ENCODE assay signal across 25 mouse cellular contexts in the genomic region with DNA sequence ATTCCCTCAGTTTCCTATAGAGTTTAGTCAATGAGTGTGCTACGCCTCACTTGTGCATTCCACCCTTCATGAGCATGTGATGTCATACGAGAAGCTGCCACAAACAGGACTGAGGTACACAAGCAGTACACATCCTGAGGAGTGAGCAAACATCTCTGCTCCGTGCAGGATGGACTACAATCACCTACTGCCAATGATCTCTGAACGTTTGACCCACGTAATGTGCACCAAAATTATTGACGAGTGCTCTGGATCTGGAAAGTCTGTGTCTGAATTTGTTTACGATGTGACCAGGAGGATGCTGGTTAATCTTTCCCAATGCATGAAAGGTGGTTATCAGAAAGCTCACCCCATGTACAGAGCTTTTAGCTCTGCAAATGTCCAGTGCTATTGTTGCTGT. TPM values are rescaled to one million over a fixed set of nuclear protein-coding genes. Genes with fewer than 3 reads are reported as not detected.
DNase-seq lines count a peak whose midpoint lies in the region; ATAC-seq and TF ChIP-seq lines count a peak whose summit lies in the region.
"Had no signal": no experiment of that assay in that cellular context is flagged by ENCODE, and none has a peak within 500 bp of the region (broad histone marks: within the 10 kb centered on the region; RNA-seq: fewer than 3 reads in every experiment).

No protein-coding gene starts in this region.

- 32% methylated on average over 7 of the region's 7 CpGs for WGBS in liver, adult 2 months
- WGBS in liver, embryonic 11.5 days = 72% methylated on average over 7 of the region's 7 CpGs
- 59% methylated on average over 7 of the region's 7 CpGs for WGBS in liver, postnatal 0 days (ENCODE audit: insufficient replicate concordance)

- no peak for TF ChIP-seq CTCF in liver, adult 2 months (IDR thresholded peaks at IDR 0.05; ENCODE audit: low read depth, low read length)
- TF ChIP-seq CTCF in liver, postnatal 0 days (IDR thresholded peaks at IDR 0.05; ENCODE audit: low read depth) = no peak

- no peak overlapping the region for H3K27ac ChIP-seq in liver, adult 2 months (replicated peaks; ENCODE audit: insufficient read depth, low read depth, low read length)
- H3K27ac ChIP-seq in liver, embryonic 11.5 days (ENCODE audit: low read depth, low read length) = no peak overlapping the region
- no peak overlapping the region; the same call in 1 of the 2 replicates for H3K27ac ChIP-seq in liver, postnatal 0 days (ENCODE audit: low read depth)

- H3K27me3 ChIP-seq in liver, adult 2 months (ENCODE audit: control insufficient read depth, insufficient read depth, low read length) = no peaks in the 10 kb centered on the region
- no peaks in the 10 kb centered on the region for H3K27me3 ChIP-seq in liver, embryonic 11.5 days (replicated peaks; ENCODE audit: control insufficient read depth, insufficient read depth, low read length)
- no peaks in the 10 kb centered on the region for H3K27me3 ChIP-seq in liver, postnatal 0 days (ENCODE audit: insufficient read depth, low read length)
- H3K27me3 ChIP-seq: CH12.LX, Patski had no signal

- no peaks in the 10 kb centered on the region for H3K9me3 ChIP-seq in liver, embryonic 11.5 days (ENCODE audit: control insufficient read depth, low read length)
- H3K9me3 ChIP-seq in liver, postnatal 0 days (ENCODE audit: low read length) = no peaks in the 10 kb centered on the region

- H3K36me3 ChIP-seq in liver, adult 2 months (ENCODE audit: control insufficient read depth, insufficient read depth, low read length) = no peaks in the 10 kb centered on the region
- H3K36me3 ChIP-seq in liver, embryonic 11.5 days (ENCODE audit: control insufficient read depth, insufficient read depth, low read length) = no peaks in the 10 kb centered on the region
- H3K36me3 ChIP-seq in liver, postnatal 0 days (replicated peaks; ENCODE audit: insufficient read depth, low read length) = no peaks in the 10 kb centered on the region
- H3K36me3 ChIP-seq: G1E had no signal

- no peaks in the 10 kb centered on the region for H3K4me1 ChIP-seq in liver, adult 2 months (ENCODE audit: control insufficient read depth, insufficient read depth, low read length)
- no peaks in the 10 kb centered on the region for H3K4me1 ChIP-seq in liver, embryonic 11.5 days (replicated peaks; ENCODE audit: control insufficient read depth, insufficient read depth, low read length)
- H3K4me1 ChIP-seq in liver, postnatal 0 days (ENCODE audit: insufficient read depth) = 0 out of 2 replicates have a peak, but pooled peaks cover 2% of the 10 kb centered on the region

- no peak for TF ChIP-seq EP300 in liver, postnatal 0 days (IDR thresholded peaks at IDR 0.05; ENCODE audit: low read depth)

- no peak for ATAC-seq in liver, embryonic 11.5 days (replicated peaks; ENCODE audit: low FRiP score)
- ATAC-seq in liver, postnatal 0 days = peak; percentile 95
- ATAC-seq: activated CD4-positive, CD25-positive, alpha-beta regulatory T cell, adult 4 months; CD4-positive, CD25-positive, alpha-beta regulatory T cell, adult 4 months; Patski had no signal

- no peak for TF ChIP-seq POLR2A in liver, adult 2 months (IDR thresholded peaks at IDR 0.05; ENCODE audit: extremely low read depth, insufficient read depth, low read length)

- no peak overlapping the region for H3K9ac ChIP-seq in liver, adult 2 months (ENCODE audit: low read depth, low read length)
- H3K9ac ChIP-seq in liver, embryonic 11.5 days (ENCODE audit: low read depth, low read length) = no peak overlapping the region
- H3K9ac ChIP-seq in liver, postnatal 0 days (replicated peaks) = no peak overlapping the region

- H3K4me3 ChIP-seq in liver, adult 2 months (ENCODE audit: insufficient read depth, low read depth, low read length) = no peak overlapping the region
- no peak overlapping the region for H3K4me3 ChIP-seq in liver, embryonic 11.5 days (ENCODE audit: low read depth, low read length)
- H3K4me3 ChIP-seq in liver, postnatal 0 days (ENCODE audit: low read depth, low read length) = no peak overlapping the region

- no peaks in the 10 kb centered on the region for H3K79me2 ChIP-seq in liver, adult 2 months (ENCODE audit: control insufficient read depth, insufficient read depth, low read length)

- no peak overlapping the region for H3K4me2 ChIP-seq in liver, embryonic 11.5 days
- H3K4me2 ChIP-seq in liver, postnatal 0 days (ENCODE audit: low read depth, low read length) = no peak overlapping the region

- DNase-seq in liver, adult 2 months (ENCODE audit: extremely low read depth, low read depth, low spot score) = peak; percentile 51
- DNase-seq in liver, embryonic 11.5 days (ENCODE audit: low spot score) = no peak
- DNase-seq in liver, postnatal 0 days = peak; percentile 15
- no peak for DNase-seq in liver
- DNase-seq: adrenal gland, adult 2 months; adrenal gland, adult 8-10 months; adrenal gland, postnatal 10 days; adrenal gland, postnatal 14 days; adrenal gland, postnatal 25 days; adrenal gland, postnatal 36 days; B cell, adult 2 months; cerebellum, adult 11 months; cerebellum, adult 11-12 months; cerebellum, adult 18-20 months had no signal

RNA-seq across cellular contexts. Expression of a gene that starts 16.6 kb away (rescaled TPM):
- total RNA-seq in liver, adult 2 months (2014; rRNA removed) = not detected in 2 replicates
- not detected in 2 replicates for polyA plus RNA-seq in liver, adult 2 months (2012; rRNA removed)
- polyA plus RNA-seq in liver, embryonic 11.5 days (2014; fragmentation: Nextera tagmentation; extraction: Ambion mirVana) = not detected in 2 replicates
- polyA plus RNA-seq in liver, postnatal 0 days (2015; fragmentation: Nextera tagmentation; extraction: Ambion mirVana) = not detected in 2 replicates
- total RNA-seq: adrenal gland, adult 18-20 months; adrenal gland, adult 2 months; adrenal gland, adult 8-10 months; adrenal gland, postnatal 10 days; adrenal gland, postnatal 14 days; adrenal gland, postnatal 25 days; adrenal gland, postnatal 36 days; adrenal gland, postnatal 4 days; CH12.LX; ES-E14; G1E; MEL had no signal
- polyA plus RNA-seq: activated CD4-positive, CD25-positive, alpha-beta regulatory T cell, adult 4 months; adrenal gland, adult 2 months; brain, embryonic 14.5 days; C2C12; CD4-positive, CD25-positive, alpha-beta regulatory T cell, adult 4 months; G1E; Patski had no signal

RNA-seq across cellular contexts. Expression of a gene that starts 16.9 kb away (rescaled TPM):
- not detected in 2 replicates for total RNA-seq in liver, adult 2 months (2014; rRNA removed)
- polyA plus RNA-seq in liver, adult 2 months (2012; rRNA removed) = not detected in 2 replicates
- not detected in 2 replicates for polyA plus RNA-seq in liver, embryonic 11.5 days (2014; fragmentation: Nextera tagmentation; extraction: Ambion mirVana)
- not detected in 2 replicates for polyA plus RNA-seq in liver, postnatal 0 days (2015; fragmentation: Nextera tagmentation; extraction: Ambion mirVana)
- total RNA-seq: adrenal gland, adult 18-20 months; adrenal gland, adult 2 months; adrenal gland, adult 8-10 months; adrenal gland, postnatal 10 days; adrenal gland, postnatal 14 days; adrenal gland, postnatal 25 days; adrenal gland, postnatal 36 days; adrenal gland, postnatal 4 days; CH12.LX; ES-E14; G1E; MEL had no signal
- polyA plus RNA-seq: activated CD4-positive, CD25-positive, alpha-beta regulatory T cell, adult 4 months; adrenal gland, adult 2 months; C2C12; CD4-positive, CD25-positive, alpha-beta regulatory T cell, adult 4 months; G1E; Patski had no signal

Comparison
In these comparisons a context has a peak if more than half of its experiments do, and no peak if none do; other contexts are left out.
1. DNase-seq: peak in liver, adult 2 months (single experiment) and liver, postnatal 0 days (single experiment); none in liver, embryonic 11.5 days (single experiment) and liver (single experiment).